Mouse (Mus musculus): ENCODE measurements around the gene Rad23a. TPM values are rescaled to one million over a fixed set of nuclear protein-coding genes. Genes with fewer than 3 reads are reported as not detected.
A peak's percentile ranks its signal among the peaks of the same experiment; 100 is the strongest.

The Rad23a gene
- polyA plus RNA-seq, 1 experiment = 68.0 TPM

GRCm38 (mm10) chr8:84877297-84878035, 37.0 kb upstream of the Rad23a start:
- H3K4me3 ChIP-seq (ENCODE audit: low read depth, low read length) = no peak overlapping the region
- TF ChIP-seq CTCF (IDR thresholded peaks at IDR 0.05; ENCODE audit: low read depth, low read length) (no peak), EP300 (IDR thresholded peaks at IDR 0.05; ENCODE audit: insufficient read depth, low read depth, low read length) (no peak), POLR2A (IDR thresholded peaks at IDR 0.05; ENCODE audit: insufficient read depth, low read length) (no peak)
- H3K36me3 ChIP-seq (ENCODE audit: control insufficient read depth, insufficient read depth, low read length, poor library complexity, severe bottlenecking) = peaks cover 37% of the 10 kb centered on the region
- H3K27me3 ChIP-seq (ENCODE audit: control insufficient read depth, insufficient read depth, low read length, poor library complexity, severe bottlenecking) = no peaks in the 10 kb centered on the region
- H3K4me1 ChIP-seq (ENCODE audit: control insufficient read depth, insufficient read depth, low read length) = peaks cover 3% of the 10 kb centered on the region
- H3K27ac ChIP-seq (ENCODE audit: insufficient read depth, low read length) = no peak overlapping the region
- no peak overlapping the region for H3K9ac ChIP-seq (ENCODE audit: low read depth, poor library complexity, severe bottlenecking)
- no peaks in the 10 kb centered on the region for H3K9me3 ChIP-seq (replicated peaks; ENCODE audit: control insufficient read depth, insufficient read depth, low read length, poor library complexity, severe bottlenecking)

GRCm38 (mm10) chr8:84874339-84874738, 33.9 kb upstream of the Rad23a start:
- TF ChIP-seq EP300 (IDR thresholded peaks at IDR 0.05; ENCODE audit: insufficient read depth, low read depth, low read length) (no peak), CTCF (IDR thresholded peaks at IDR 0.05; ENCODE audit: low read depth, low read length) (no peak), POLR2A (IDR thresholded peaks at IDR 0.05; ENCODE audit: insufficient read depth, low read length) (no peak)
- Histone ChIP-seq H3K36me3 (ENCODE audit: control insufficient read depth, insufficient read depth, low read length, poor library complexity, severe bottlenecking) (peaks cover 27% of the 10 kb centered on the region), H3K27ac (ENCODE audit: insufficient read depth, low read length) (no peak overlapping the region), H3K9ac (ENCODE audit: low read depth, poor library complexity, severe bottlenecking) (no peak overlapping the region), H3K27me3 (ENCODE audit: control insufficient read depth, insufficient read depth, low read length, poor library complexity, severe bottlenecking) (no peaks in the 10 kb centered on the region), H3K9me3 (replicated peaks; ENCODE audit: control insufficient read depth, insufficient read depth, low read length, poor library complexity, severe bottlenecking) (no peaks in the 10 kb centered on the region), H3K4me1 (ENCODE audit: control insufficient read depth, insufficient read depth, low read length) (peaks cover 3% of the 10 kb centered on the region), H3K4me3 (ENCODE audit: low read depth, low read length) (no peak overlapping the region)

- H3K36me3 ChIP-seq (ENCODE audit: control insufficient read depth, insufficient read depth, low read length, poor library complexity, severe bottlenecking) = peaks cover 37% of the 10 kb centered on the region
- peaks cover 3% of the 10 kb centered on the region for H3K4me1 ChIP-seq (ENCODE audit: control insufficient read depth, insufficient read depth, low read length)
- no peaks in the 10 kb centered on the region for H3K9me3 ChIP-seq (replicated peaks; ENCODE audit: control insufficient read depth, insufficient read depth, low read length, poor library complexity, severe bottlenecking)
- peak overlapping the region; percentile 68 for H3K4me3 ChIP-seq (ENCODE audit: low read depth, low read length)
- no peak overlapping the region for H3K27ac ChIP-seq (ENCODE audit: insufficient read depth, low read length)
- H3K9ac ChIP-seq (ENCODE audit: low read depth, poor library complexity, severe bottlenecking) = peak overlapping the region; percentile 73
- H3K27me3 ChIP-seq (ENCODE audit: control insufficient read depth, insufficient read depth, low read length, poor library complexity, severe bottlenecking) = no peaks in the 10 kb centered on the region
- TF ChIP-seq POLR2A (IDR thresholded peaks at IDR 0.05; ENCODE audit: insufficient read depth, low read length) = no peak
- TF ChIP-seq EP300 (IDR thresholded peaks at IDR 0.05; ENCODE audit: insufficient read depth, low read depth, low read length) = no peak
- TF ChIP-seq CTCF (IDR thresholded peaks at IDR 0.05; ENCODE audit: low read depth, low read length) = no peak
These were observed 32.6 kb upstream of the Rad23a start for GRCm38 (mm10) chr8:84873016-84873415.

GRCm38 (mm10) chr8:84872309-84872965, 32.0 kb upstream of the Rad23a start:
- Histone ChIP-seq H3K4me3 (ENCODE audit: low read depth, low read length) (peak overlapping the region; percentile 68), H3K9ac (ENCODE audit: low read depth, poor library complexity, severe bottlenecking) (peak overlapping the region; percentile 73), H3K36me3 (ENCODE audit: control insufficient read depth, insufficient read depth, low read length, poor library complexity, severe bottlenecking) (peaks cover 37% of the 10 kb centered on the region), H3K4me1 (ENCODE audit: control insufficient read depth, insufficient read depth, low read length) (peaks cover 3% of the 10 kb centered on the region), H3K27ac (ENCODE audit: insufficient read depth, low read length) (no peak overlapping the region), H3K27me3 (ENCODE audit: control insufficient read depth, insufficient read depth, low read length, poor library complexity, severe bottlenecking) (no peaks in the 10 kb centered on the region), H3K9me3 (replicated peaks; ENCODE audit: control insufficient read depth, insufficient read depth, low read length, poor library complexity, severe bottlenecking) (no peaks in the 10 kb centered on the region)
- no peak for TF ChIP-seq CTCF (IDR thresholded peaks at IDR 0.05; ENCODE audit: low read depth, low read length)
- TF ChIP-seq EP300 (IDR thresholded peaks at IDR 0.05; ENCODE audit: insufficient read depth, low read depth, low read length) = no peak

GRCm38 (mm10) chr8:84871376-84872308, 31.2 kb upstream of the Rad23a start, which contains the start of gene Syce2:
Gene Syce2 (plus strand): TSS chr8:84872111.
- H3K9me3 ChIP-seq (replicated peaks; ENCODE audit: control insufficient read depth, insufficient read depth, low read length, poor library complexity, severe bottlenecking) = no peaks in the 10 kb centered on the region
- 0 out of 2 replicates have a peak within 1 kb of the TSS, but pooled peaks have one; percentile 2 for H3K27ac ChIP-seq (ENCODE audit: insufficient read depth, low read length)
- H3K4me1 ChIP-seq (ENCODE audit: control insufficient read depth, insufficient read depth, low read length) = peaks cover 3% of the 10 kb centered on the region

More at GRCm38 (mm10) chr8:84871376-84872308, 31.2 kb upstream of the Rad23a start, which contains the start of gene Syce2:
- H3K27me3 ChIP-seq (ENCODE audit: control insufficient read depth, insufficient read depth, low read length, poor library complexity, severe bottlenecking) = no peaks in the 10 kb centered on the region
- no peak for TF ChIP-seq CTCF (IDR thresholded peaks at IDR 0.05; ENCODE audit: low read depth, low read length)
- TF ChIP-seq EP300 (IDR thresholded peaks at IDR 0.05; ENCODE audit: insufficient read depth, low read depth, low read length) = no peak
- TF ChIP-seq POLR2A (IDR thresholded peaks at IDR 0.05; ENCODE audit: insufficient read depth, low read length) = no peak
- H3K9ac ChIP-seq (ENCODE audit: low read depth, poor library complexity, severe bottlenecking) = peak within 1 kb of the TSS; percentile 73
- peaks cover 34% of the 10 kb centered on the region for H3K36me3 ChIP-seq (ENCODE audit: control insufficient read depth, insufficient read depth, low read length, poor library complexity, severe bottlenecking)
- H3K4me3 ChIP-seq (ENCODE audit: low read depth, low read length) = peak within 1 kb of the TSS; percentile 68

Measured in ES-Bruce4 (cell line).